Mouse (Mus musculus) mesoderm, embryonic 11.5 days (tissue): Measurements from ENCODE around the gene Mgrn1.

Experiments used
- DNase-seq: peaks from one replicate; pipeline ENCODE4 v3.0.0-alpha.2; 2012; ENCODE audit warnings: low read depth, low spot score

Gene Mgrn1

GRCm38 (mm10) chr16:4885760-4886689 lies at the start of gene Mgrn1:
Mgrn1 (plus strand) TSS chr16:4886249.
- DNase-seq: peak; percentile 96

DNA sequence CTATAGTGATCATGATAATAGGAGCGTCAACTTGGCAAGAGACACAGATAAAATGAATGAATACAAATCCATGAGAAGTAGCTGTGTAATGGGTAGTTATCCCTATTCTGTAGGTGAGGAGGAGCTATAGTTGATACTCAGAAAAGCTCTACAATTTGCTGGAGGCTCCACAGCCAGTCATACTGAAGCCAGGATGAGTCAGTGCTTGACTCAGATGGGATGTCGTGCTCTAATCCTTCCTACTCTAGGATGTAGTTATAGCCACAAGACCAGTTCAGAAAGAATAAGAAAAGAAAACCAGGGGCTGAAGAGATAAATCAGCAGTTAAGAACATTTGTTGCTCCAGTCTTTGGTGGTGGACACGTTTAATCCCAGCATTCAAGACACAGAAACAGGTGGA lies 48.4 kb upstream of the Mgrn1 start:
- no peak for DNase-seq

- DNase-seq: no peak
Measured at GRCm38 (mm10) chr16:4839552-4839951, 46.5 kb upstream of the Mgrn1 start.

DNA sequence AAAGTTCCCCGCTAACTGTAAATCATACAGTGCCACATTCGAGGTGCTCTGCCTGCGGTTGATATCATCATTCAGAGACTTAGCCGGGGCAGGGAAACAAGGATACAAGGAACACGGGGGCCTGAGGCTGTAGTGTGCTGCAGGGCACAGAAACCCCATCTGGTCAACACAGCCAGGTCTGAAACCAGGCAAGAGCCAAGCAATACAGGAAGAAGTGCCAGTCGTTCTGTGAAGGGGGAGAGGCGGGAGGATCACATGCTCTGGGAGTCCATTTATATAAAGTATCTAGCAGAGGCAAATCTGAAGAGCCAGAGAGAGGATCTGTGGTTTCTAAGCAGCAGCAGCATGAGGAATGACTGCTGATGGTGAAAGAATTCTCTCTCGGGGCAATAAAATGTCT lies 45.8 kb upstream of the Mgrn1 start:
- DNase-seq: no peak

- no peak for DNase-seq
Measured at GRCm38 (mm10) chr16:4847041-4847440, 39.0 kb upstream of the Mgrn1 start.

- no peak for DNase-seq
Measured at GRCm38 (mm10) chr16:4848090-4848489, 38.0 kb upstream of the Mgrn1 start.

DNA sequence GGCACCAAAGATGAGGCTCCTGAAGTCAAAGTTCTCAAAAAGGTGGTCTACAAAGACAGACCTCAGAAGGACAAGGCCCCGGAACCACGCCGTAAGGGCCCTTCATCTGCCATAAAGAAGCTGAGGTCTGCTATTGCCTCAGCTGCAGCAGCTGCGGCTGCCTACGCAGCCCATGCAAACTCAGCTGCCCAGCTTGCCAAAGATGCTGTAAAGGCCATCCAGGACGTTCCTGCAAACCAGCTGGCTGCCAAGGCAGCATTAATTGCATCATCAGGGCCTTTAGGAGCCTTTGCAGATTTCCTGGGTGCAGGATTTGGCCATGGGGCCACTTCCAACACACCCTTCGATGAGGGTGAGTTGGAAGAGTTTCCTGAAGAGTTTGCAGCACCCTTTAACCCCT lies 35.7 kb upstream of the Mgrn1 start:
- no peak for DNase-seq

- no peak for DNase-seq
Measured at GRCm38 (mm10) chr16:4850938-4851628, 35.0 kb upstream of the Mgrn1 start.

- DNase-seq: no peak
Measured at GRCm38 (mm10) chr16:4855046-4855650, 30.9 kb upstream of the Mgrn1 start.

- no peak for DNase-seq
Measured at GRCm38 (mm10) chr16:4861392-4861791, 24.7 kb upstream of the Mgrn1 start.

GRCm38 (mm10) chr16:4862863-4863483 lies 23.1 kb upstream of the Mgrn1 start:
- DNase-seq: peak; percentile 65

DNA sequence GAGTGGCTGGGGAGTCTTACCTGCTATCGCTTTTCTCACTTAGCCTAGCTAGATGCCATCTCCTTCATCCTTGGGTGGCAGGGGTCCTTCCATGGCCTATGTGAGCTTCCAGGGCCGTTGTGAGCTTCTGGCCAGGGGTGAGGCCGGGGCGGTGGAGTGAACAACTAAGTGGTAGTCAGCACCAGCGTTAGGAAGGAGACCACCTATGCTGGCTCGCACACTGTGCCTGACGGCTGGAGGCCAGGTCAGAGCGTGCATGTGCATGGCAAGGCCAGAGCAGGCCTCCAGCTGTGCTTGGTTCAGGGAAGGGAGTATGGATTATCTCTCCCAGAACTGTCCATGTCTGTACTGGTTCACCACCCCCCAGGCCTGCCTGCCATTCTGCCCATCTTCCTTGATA lies 22.3 kb upstream of the Mgrn1 start:
- no peak for DNase-seq

DNA sequence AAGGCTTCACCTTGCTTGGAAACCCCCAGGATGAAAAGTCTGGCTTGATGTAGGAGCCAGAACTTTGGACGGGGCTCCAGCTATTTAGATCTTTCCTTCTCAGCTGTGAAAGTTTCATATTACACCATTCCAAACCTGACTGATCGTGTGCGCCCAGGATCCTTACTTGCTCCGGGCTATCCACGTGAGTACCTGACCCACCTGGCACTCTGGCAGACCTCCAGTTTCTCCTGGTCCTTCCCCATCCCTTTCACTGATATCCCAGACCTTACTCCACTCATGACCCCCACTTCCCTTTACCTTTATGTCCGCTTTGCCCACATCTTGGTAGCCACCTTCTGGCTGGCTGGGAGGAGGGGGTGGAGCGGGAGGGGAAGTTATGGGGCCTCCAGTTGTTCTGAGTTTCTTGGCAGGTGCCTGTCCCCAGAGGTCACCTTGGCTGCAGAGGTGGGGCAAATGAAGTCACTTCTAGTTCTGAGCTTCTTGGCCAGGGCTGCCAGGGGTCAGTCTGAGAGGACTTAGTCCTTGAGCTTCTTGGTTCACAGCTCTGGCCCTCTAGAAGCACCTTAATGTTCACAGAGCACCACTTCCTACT lies 19.9 kb upstream of the Mgrn1 start:
- no peak for DNase-seq

DNA sequence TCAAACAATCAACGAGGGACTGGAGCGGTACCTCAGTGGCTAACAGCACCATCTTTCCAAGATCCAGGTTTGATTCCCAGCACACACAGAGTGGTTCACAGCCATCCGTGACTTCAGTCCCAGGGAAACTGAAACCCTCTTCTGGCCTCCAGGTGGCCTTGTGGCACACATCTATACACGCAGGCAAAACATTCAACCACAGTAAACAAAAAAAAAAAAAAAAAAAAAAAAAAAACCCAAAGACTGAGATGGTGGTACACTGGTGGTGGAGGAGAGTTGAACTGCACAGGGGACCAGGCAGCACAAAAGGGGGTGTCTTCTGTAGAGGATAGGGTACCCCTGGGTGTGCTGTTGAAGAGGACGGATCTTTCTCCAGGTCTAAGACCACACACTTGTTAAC lies 15.6 kb upstream of the Mgrn1 start:
- DNase-seq: no peak

- no peak for DNase-seq
Measured at GRCm38 (mm10) chr16:4871926-4872325, 14.1 kb upstream of the Mgrn1 start.

- DNase-seq: no peak
Measured at GRCm38 (mm10) chr16:4875198-4876032, 10.6 kb upstream of the Mgrn1 start.

DNA sequence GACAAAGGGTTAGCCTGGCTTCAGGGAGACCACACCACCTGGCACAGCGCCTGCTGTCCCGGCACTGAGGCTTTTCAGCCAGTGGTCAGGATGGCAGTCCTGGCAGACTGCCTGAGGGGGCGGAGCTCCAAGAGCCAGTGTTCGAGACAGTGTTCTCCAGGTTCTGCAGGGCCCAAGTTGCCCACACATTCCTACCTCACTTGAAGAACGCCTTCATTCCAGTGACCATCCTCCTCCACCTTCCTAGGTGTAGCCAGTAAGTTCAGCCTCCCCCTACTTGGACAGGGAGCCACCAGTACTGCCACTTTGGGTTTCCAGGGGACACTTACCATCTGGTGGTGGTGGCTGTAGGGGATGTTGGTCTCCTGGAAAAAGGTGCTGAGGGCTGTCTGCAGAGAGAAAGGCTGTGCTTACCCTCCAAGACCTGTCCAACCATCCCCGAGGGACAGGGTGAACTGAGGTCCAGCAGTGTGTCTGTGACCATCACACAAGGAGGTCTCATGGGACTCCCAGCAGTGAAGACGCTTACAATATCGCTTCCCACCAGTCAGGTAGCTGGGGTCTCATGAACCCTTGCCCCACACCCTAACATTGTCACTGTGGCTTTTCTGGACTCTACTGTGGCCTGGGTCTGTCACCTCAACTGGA lies 9.9 kb upstream of the Mgrn1 start:
- no peak for DNase-seq

DNA sequence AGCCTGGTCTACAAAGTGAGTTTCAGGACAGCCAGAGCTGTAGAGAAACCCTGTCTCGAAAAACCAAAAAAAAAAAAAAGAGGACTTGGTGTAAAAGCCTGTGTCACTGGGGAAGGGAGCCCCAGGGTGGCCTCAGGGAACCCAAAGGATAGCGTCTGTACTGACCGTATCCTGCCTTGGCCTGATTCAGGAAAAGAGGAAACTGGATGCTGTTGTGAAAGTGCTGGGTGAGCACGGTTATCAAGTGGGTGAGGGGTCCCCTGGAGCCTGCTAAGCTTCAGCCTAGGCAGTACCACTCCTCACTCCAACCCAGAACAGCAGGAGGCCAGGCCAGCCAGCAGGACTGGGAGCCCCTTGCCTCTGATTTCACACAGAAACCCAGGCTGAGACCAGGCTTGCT lies 8.9 kb upstream of the Mgrn1 start:
- DNase-seq: no peak

- DNase-seq: no peak
Measured at GRCm38 (mm10) chr16:4877701-4878100, 8.3 kb upstream of the Mgrn1 start.

DNA sequence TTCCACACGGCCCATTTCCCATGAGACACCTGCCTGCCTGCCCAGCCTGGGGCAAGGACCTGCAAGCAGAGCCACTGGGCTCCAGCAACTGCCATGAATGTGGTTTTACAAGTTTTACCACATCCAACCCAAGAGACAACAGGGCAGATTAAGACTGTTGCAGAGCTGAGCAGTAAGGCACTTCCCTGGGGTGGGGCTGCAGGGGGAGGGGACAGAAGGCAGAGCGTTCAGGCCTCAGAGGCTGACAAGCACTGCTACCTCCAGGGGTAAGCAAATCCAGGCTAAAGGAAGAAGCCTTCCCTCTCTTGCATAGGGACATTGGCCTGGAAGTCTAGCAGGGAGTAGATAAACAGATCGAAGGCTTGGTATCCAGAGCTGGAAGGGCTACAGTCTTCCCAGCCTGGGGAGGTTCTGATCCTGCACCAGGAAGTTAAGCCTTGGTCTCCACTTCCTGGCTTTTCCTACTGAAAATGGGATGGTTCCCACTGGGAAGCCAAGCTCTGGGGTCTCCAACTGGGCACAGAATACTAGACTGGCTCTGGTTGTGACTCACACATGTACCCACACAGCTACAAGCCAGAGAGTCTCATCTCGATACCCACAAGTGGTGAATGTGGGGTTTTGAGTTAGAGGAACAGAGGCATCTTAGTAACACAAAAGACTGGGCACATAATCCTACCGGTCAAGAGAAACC lies 7.7 kb upstream of the Mgrn1 start:
- DNase-seq: no peak
